Mouse (Mus musculus) G1E (cell line): ENCODE measurements around the gene Iqschfp. TPM values are rescaled to one million over a fixed set of nuclear protein-coding genes. Genes with fewer than 3 reads are reported as not detected.

Experiments
- ATAC-seq: 2 replicates; pipeline ENCODE4 v1.8.0; 2016; ENCODE audit warnings: mild to moderate bottlenecking; ENCODE audit not compliant: insufficient number of reproducible peaks, poor library complexity, low FRiP score, severe bottlenecking; ENCODE audit errors: extremely low read depth
- DNase-seq: peaks from one replicate; pipeline ENCODE4 v3.0.0; 2012; ENCODE audit warnings: low spot score
- H3K27me3 ChIP-seq: 2 replicates; pipeline ENCODE4 v1.6.1; 2012; ENCODE audit warnings: mild to moderate bottlenecking, low read length, inconsistent platforms; ENCODE audit not compliant: insufficient read depth
- H3K36me3 ChIP-seq: replicated peaks from 2 replicates; pipeline ENCODE3; 2012; ENCODE audit warnings: mild to moderate bottlenecking, inconsistent platforms
- H3K4me1 ChIP-seq: 2 replicates; pipeline ENCODE4 v1.6.1; 2012; ENCODE audit warnings: low read depth, low read length, inconsistent platforms, mixed read lengths; ENCODE audit not compliant: insufficient read depth
- H3K4me3 ChIP-seq: 2 replicates; pipeline ENCODE4 v1.5.1; 2012; ENCODE audit warnings: low read depth, mild to moderate bottlenecking, inconsistent platforms, low read length, moderate library complexity, mixed read lengths
- H3K9me3 ChIP-seq: replicated peaks from 2 replicates; pipeline ENCODE4 v1.6.1; 2012; ENCODE audit warnings: inconsistent platforms
- CTCF ChIP-seq: IDR thresholded peaks from 2 replicates; pipeline ENCODE4 v1.5.1; 2012; ENCODE audit warnings: low read depth, low read length, inconsistent platforms, mixed read lengths
- GATA1 ChIP-seq: IDR thresholded peaks from 2 replicates; pipeline ENCODE4 v1.6.1; 2012; ENCODE audit warnings: borderline replicate concordance, low read length, inconsistent platforms, mixed read lengths
- GATA2 ChIP-seq: IDR thresholded peaks from 2 replicates; pipeline ENCODE4 v1.6.1; 2012; ENCODE audit warnings: low read depth, low read length, inconsistent platforms, borderline replicate concordance
- POLR2AphosphoS5 ChIP-seq: IDR thresholded peaks from 2 replicates; pipeline ENCODE4 v1.6.1; 2012; ENCODE audit warnings: low read depth, low read length, inconsistent platforms; ENCODE audit not compliant: insufficient replicate concordance
- TAL1 ChIP-seq: conservative IDR thresholded peaks from 2 replicates; pipeline ENCODE4 v1.6.1; 2012; ENCODE audit warnings: low read depth, low read length, inconsistent platforms, mixed read lengths
- polyA plus RNA-seq: library from polyadenylated mRNA; stranded (reverse); fragments of >175 nt; gene quantifications from 2 replicates; pipeline ENCODE4 v1.2.3, GENCODE M21; 2012
- total RNA-seq, 2 experiments: library from RNA; stranded (forward) in 1 of 2; stranded (reverse) in 1 of 2; fragments of 200-1000 nt in 1 of 2; fragments of >200 nt in 1 of 2; fragmentation: Nextera tagmentation in 1 of 2; gene quantifications; 2 replicates each; pipeline ENCODE4 v1.2.3; 2014 to 2017

Iqschfp gene
- total and polyA plus RNA-seq, 3 experiments: not detected

DNA sequence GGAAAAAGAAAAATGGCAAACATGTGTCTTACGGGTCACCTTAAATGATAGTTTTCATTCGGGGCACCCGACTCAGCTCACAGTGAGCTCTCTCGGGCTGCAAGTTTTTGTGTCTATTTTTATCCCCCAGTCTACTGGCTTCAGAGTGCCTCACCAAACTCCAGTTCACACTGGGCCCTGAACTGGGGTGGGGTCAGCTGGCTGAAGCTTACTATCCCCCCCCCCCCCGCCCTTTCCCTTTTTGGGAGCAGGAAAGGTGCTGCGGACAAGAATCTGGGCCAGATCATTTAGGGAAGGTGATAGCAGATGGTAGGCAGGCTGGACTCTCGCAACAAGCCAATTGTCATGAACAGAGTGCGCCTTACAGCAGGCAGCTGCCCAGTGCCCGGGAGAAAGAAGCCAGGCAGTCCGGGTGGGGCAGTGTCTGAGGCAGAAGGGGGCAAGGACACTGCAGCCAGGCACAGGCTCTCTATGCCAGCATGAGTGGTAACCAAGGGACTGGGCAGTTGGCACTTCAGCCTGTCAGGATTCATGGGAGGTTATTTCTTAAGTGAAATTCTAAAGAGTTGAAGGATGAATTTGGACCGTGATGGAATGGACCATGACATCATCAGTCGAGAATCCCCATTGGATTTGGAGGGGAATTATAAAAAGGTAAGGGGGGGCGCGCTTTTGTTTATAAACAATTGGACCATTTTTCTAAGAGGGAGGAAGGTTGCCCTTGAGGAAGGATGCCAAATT lies 691.9 kb downstream of the Iqschfp start:
- Histone ChIP-seq H3K9me3 (peaks cover 49% of the 10 kb centered on the region), H3K4me3 (no peak overlapping the region), H3K27me3 (no peaks in the 10 kb centered on the region), H3K36me3 (no peaks in the 10 kb centered on the region), H3K4me1 (no peaks in the 10 kb centered on the region)
- TF ChIP-seq GATA1 (no peak), GATA2 (no peak), CTCF (no peak), POLR2AphosphoS5 (no peak), TAL1 (no peak)
- no peak for DNase-seq
- no peak for ATAC-seq

- Histone ChIP-seq H3K27me3 (no peaks in the 10 kb centered on the region), H3K36me3 (no peaks in the 10 kb centered on the region), H3K9me3 (peaks cover 49% of the 10 kb centered on the region), H3K4me1 (no peaks in the 10 kb centered on the region), H3K4me3 (no peak overlapping the region)
- no peak for DNase-seq
- no peak for ATAC-seq
- TF ChIP-seq POLR2AphosphoS5 (no peak), GATA2 (no peak), GATA1 (no peak), TAL1 (no peak), CTCF (no peak)
These were observed 693.2 kb downstream of the Iqschfp start for GRCm38 (mm10) chr3:68585213-68585612.

DNA sequence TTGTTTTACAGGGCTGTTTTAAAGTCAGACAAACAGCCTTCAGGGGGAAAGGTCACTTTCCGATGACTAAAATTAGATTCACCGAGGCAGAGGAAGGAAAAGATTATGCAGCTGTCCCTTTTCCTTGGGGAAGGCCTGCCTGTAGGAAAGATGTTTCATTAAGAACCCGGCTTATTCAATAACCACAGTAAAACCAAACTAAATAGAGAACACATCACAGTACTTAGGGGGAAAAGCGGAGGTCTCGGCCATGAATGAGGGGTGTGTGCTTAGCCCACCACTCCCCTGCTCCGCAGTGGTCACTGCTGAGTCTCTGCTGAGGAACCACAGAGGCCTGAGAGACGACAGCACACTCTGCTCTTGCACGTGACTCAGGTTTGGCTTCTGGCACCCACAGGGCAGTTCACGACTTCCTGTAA lies 694.6 kb downstream of the Iqschfp start:
- ATAC-seq (no peak), DNase-seq (no peak)
- no peaks in the 10 kb centered on the region for H3K36me3 ChIP-seq
- no peaks in the 10 kb centered on the region for H3K4me1 ChIP-seq
- no peak overlapping the region for H3K4me3 ChIP-seq
- no peaks in the 10 kb centered on the region for H3K27me3 ChIP-seq
- TF ChIP-seq GATA1 (no peak), TAL1 (no peak), CTCF (no peak), GATA2 (no peak), POLR2AphosphoS5 (no peak)
- H3K9me3 ChIP-seq: peaks cover 46% of the 10 kb centered on the region

DNA sequence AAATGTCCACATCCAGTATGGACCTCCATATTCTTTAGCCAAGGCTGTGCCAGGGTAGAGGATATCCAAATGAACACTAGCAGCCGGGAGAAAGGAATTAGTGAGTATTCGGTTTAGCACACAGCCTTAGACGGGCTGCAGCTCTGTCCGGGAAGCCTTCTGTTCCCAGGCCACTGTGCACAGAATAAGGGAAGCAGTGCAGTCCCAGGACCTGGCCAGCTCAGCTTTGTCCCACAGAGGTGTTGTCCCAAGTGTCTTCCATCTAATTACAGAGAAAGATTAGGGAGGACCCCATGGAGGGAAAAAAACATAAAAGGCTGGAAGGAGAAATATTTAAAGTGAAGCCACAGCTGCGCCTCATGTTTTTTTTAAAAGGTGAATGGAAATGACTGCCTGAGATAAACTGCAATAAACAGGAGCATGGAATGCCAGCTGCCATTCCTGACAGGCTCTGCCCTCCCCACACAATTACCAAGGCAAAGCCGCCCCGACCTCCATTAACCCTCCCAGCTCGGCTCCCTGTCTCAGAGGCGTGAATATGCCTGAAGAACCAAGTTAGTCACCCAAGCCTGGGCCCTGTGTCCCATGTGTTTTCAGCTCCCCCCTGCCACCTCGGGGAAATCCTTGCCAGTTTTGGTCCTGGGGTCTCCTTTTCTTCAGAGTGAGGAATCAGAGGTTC lies 695.7 kb downstream of the Iqschfp start:
- Histone ChIP-seq H3K4me1 (no peaks in the 10 kb centered on the region), H3K27me3 (no peaks in the 10 kb centered on the region), H3K36me3 (no peaks in the 10 kb centered on the region), H3K9me3 (peaks cover 46% of the 10 kb centered on the region), H3K4me3 (no peak overlapping the region)
- no peak for TF ChIP-seq POLR2AphosphoS5
- TF ChIP-seq GATA1: no peak
- no peak for TF ChIP-seq CTCF
- no peak for TF ChIP-seq TAL1
- no peak for TF ChIP-seq GATA2
- DNase-seq (no peak), ATAC-seq (no peak)

- ATAC-seq: no peak
- H3K9me3 ChIP-seq: peaks cover 46% of the 10 kb centered on the region
- H3K4me1 ChIP-seq: no peaks in the 10 kb centered on the region
- DNase-seq: no peak
- TF ChIP-seq GATA1 (no peak), GATA2 (no peak), POLR2AphosphoS5 (no peak), CTCF (no peak), TAL1 (no peak)
- no peaks in the 10 kb centered on the region for H3K27me3 ChIP-seq
- no peaks in the 10 kb centered on the region for H3K36me3 ChIP-seq
- H3K4me3 ChIP-seq: no peak overlapping the region
These were observed 697.3 kb downstream of the Iqschfp start for GRCm38 (mm10) chr3:68589220-68589840.

- ATAC-seq (no peak), DNase-seq (no peak)
- peaks cover 48% of the 10 kb centered on the region for H3K9me3 ChIP-seq
- no peaks in the 10 kb centered on the region for H3K27me3 ChIP-seq
- H3K4me1 ChIP-seq: no peaks in the 10 kb centered on the region
- TF ChIP-seq GATA1 (no peak), POLR2AphosphoS5 (no peak), GATA2 (no peak), CTCF (no peak), TAL1 (no peak)
- H3K36me3 ChIP-seq: no peaks in the 10 kb centered on the region
- no peak overlapping the region for H3K4me3 ChIP-seq
These were observed 698.4 kb downstream of the Iqschfp start for GRCm38 (mm10) chr3:68590436-68590835.
